Mouse (Mus musculus) hindbrain, embryonic 14.5 days (tissue): ENCODE data around the gene Dsel. TPM values are rescaled to one million over a fixed set of nuclear protein-coding genes. Genes with fewer than 3 reads are reported as not detected.

Experiments used
- ATAC-seq: fragments of 200-750 bp; cut with Nextera tagmentation; 2 replicates; pipeline ENCODE4 v1.8.0; 2017; ENCODE audit warnings: moderate number of reproducible peaks, mild to moderate bottlenecking, moderate TSS enrichment, moderate library complexity; ENCODE audit not compliant: low FRiP score
- DNase-seq: peaks from one replicate; pipeline ENCODE4 v3.0.0-alpha.2; 2015; ENCODE audit warnings: low spot score
- H3K27ac ChIP-seq: fragments of 300-500 bp; sonication (generic); 2 replicates; pipeline ENCODE4 v1.5.1; 2014; ENCODE audit warnings: mild to moderate bottlenecking, moderate library complexity
- H3K27me3 ChIP-seq: fragments of 300-500 bp; sonication (generic); 2 replicates; pipeline ENCODE4 v1.6.1; 2014; ENCODE audit warnings: mild to moderate bottlenecking, low read length, mixed read lengths; ENCODE audit not compliant: control insufficient read depth, insufficient read depth
- H3K36me3 ChIP-seq: fragments of 300-500 bp; sonication (generic); replicated peaks from 2 replicates; pipeline ENCODE4 v1.6.1; 2014; ENCODE audit not compliant: control insufficient read depth, insufficient read depth
- H3K4me1 ChIP-seq: fragments of 300-500 bp; sonication (generic); replicated peaks from 2 replicates; pipeline ENCODE4 v1.6.1; 2014; ENCODE audit warnings: antibody characterized with exemption, low read length, mixed read lengths; ENCODE audit not compliant: control insufficient read depth, insufficient read depth
- H3K4me2 ChIP-seq: fragments of 300-500 bp; sonication (generic); replicated peaks from 2 replicates; pipeline ENCODE4 v1.6.1; 2014; ENCODE audit warnings: mild to moderate bottlenecking, moderate library complexity
- H3K4me3 ChIP-seq: fragments of 300-500 bp; sonication (generic); replicated peaks from 2 replicates; pipeline ENCODE4 v1.5.1; 2014; ENCODE audit warnings: mild to moderate bottlenecking, low read length
- H3K9ac ChIP-seq: fragments of 300-500 bp; sonication (generic); 2 replicates; pipeline ENCODE4 v1.6.1; 2014
- H3K9me3 ChIP-seq: fragments of 300-500 bp; sonication (generic); 2 replicates; pipeline ENCODE4 v1.6.1; 2016; ENCODE audit warnings: low read length; ENCODE audit not compliant: control insufficient read depth
- WGBS: fragments of 180-500 bp; shearing (Covaris S2); extraction: QIAGEN DNeasy Blood & Tissue Kit; methylation state at CpG from one replicate; pipeline ENCODE4 v1.1.7; 2014; 5-methylcytosine and 5-hydroxymethylcytosine counted together
- polyA plus RNA-seq: library from polyadenylated mRNA; unstranded; fragments of >200 nt; fragmentation: Nextera tagmentation; extraction: Ambion mirVana; gene quantifications from 2 replicates; pipeline ENCODE4 v1.2.1, GENCODE M21; 2014

Dsel gene
- 13.1 and 13.6 TPM in 2 replicates for polyA plus RNA-seq

- H3K27ac ChIP-seq = peak within 1 kb of the TSS; percentile 86
- peak within 1 kb of the TSS; percentile 64 for H3K4me2 ChIP-seq
- peak within 1 kb of the TSS; percentile 69 for H3K4me3 ChIP-seq
- ATAC-seq (peak; percentile 99), DNase-seq (peak; percentile 89)
- H3K4me1 ChIP-seq = no peaks in the 10 kb centered on the region; the same call in 1 of the 2 replicates
- H3K9me3 ChIP-seq = no peaks in the 10 kb centered on the region
- H3K36me3 ChIP-seq = no peaks in the 10 kb centered on the region
- peak within 1 kb of the TSS; percentile 88 for H3K9ac ChIP-seq
- no peaks in the 10 kb centered on the region for H3K27me3 ChIP-seq
- 0% methylated on average over 31 of the region's 33 CpGs for WGBS
Observed at GRCm38 (mm10) chr1:111864779-111865165, at the start of gene Dsel. Dsel (minus strand) TSS chr1:111864918.

GRCm38 (mm10) chr1:111911424-111911823 is 46.7 kb upstream of the Dsel start:
- H3K4me2 ChIP-seq = no peak overlapping the region
- H3K27me3 ChIP-seq = no peaks in the 10 kb centered on the region
- no peaks in the 10 kb centered on the region for H3K36me3 ChIP-seq
- H3K4me1 ChIP-seq = no peaks in the 10 kb centered on the region
- DNase-seq = no peak
- no peak for ATAC-seq
- H3K9ac ChIP-seq = no peak overlapping the region
- H3K4me3 ChIP-seq = no peak overlapping the region
- H3K27ac ChIP-seq = no peak overlapping the region
- H3K9me3 ChIP-seq = no peaks in the 10 kb centered on the region
- 5% methylated on average over 1 of the region's 1 CpGs for whole genome bisulfite sequencing

GRCm38 (mm10) chr1:111883336-111883735 is 18.6 kb upstream of the Dsel start:
- ATAC-seq (no peak), DNase-seq (no peak)
- Histone ChIP-seq H3K27ac (no peak overlapping the region), H3K4me2 (no peak overlapping the region), H3K9me3 (no peaks in the 10 kb centered on the region), H3K36me3 (no peaks in the 10 kb centered on the region), H3K4me3 (no peak overlapping the region), H3K4me1 (no peaks in the 10 kb centered on the region), H3K27me3 (no peaks in the 10 kb centered on the region), H3K9ac (no peak overlapping the region)
- WGBS = 91% methylated on average over 3 of the region's 3 CpGs

GRCm38 (mm10) chr1:111875784-111876183 is 11.1 kb upstream of the Dsel start:
- no peak overlapping the region for H3K4me3 ChIP-seq
- no peak overlapping the region for H3K4me2 ChIP-seq
- no peaks in the 10 kb centered on the region for H3K27me3 ChIP-seq
- no peak for DNase-seq
- H3K9me3 ChIP-seq = no peaks in the 10 kb centered on the region
- no peak for ATAC-seq
- no peaks in the 10 kb centered on the region for H3K4me1 ChIP-seq
- no peak overlapping the region for H3K27ac ChIP-seq
- H3K9ac ChIP-seq = no peak overlapping the region
- no peaks in the 10 kb centered on the region for H3K36me3 ChIP-seq

GRCm38 (mm10) chr1:111873196-111873595 is 8.5 kb upstream of the Dsel start:
- Histone ChIP-seq H3K27ac (no peak overlapping the region), H3K4me3 (no peak overlapping the region), H3K4me1 (no peaks in the 10 kb centered on the region), H3K4me2 (no peak overlapping the region), H3K9me3 (no peaks in the 10 kb centered on the region), H3K27me3 (no peaks in the 10 kb centered on the region), H3K9ac (no peak overlapping the region), H3K36me3 (no peaks in the 10 kb centered on the region)
- DNase-seq = no peak
- no peak for ATAC-seq

GRCm38 (mm10) chr1:111865467-111865866 is 749 bp upstream of the Dsel start:
- H3K9me3 ChIP-seq = no peaks in the 10 kb centered on the region
- DNase-seq (no peak), ATAC-seq (no peak)
- peak overlapping the region; percentile 64 for H3K4me2 ChIP-seq
- H3K27me3 ChIP-seq = no peaks in the 10 kb centered on the region
- H3K4me1 ChIP-seq = no peaks in the 10 kb centered on the region; the same call in 1 of the 2 replicates
- peak overlapping the region; percentile 88; the same call in 1 of the 2 replicates for H3K9ac ChIP-seq
- 67% methylated on average over 2 of the region's 2 CpGs for WGBS
- no peak overlapping the region for H3K27ac ChIP-seq
- peak overlapping the region; percentile 69 for H3K4me3 ChIP-seq
- no peaks in the 10 kb centered on the region for H3K36me3 ChIP-seq

- no peaks in the 10 kb centered on the region; the same call in 1 of the 2 replicates for H3K4me1 ChIP-seq
- H3K4me3 ChIP-seq = peak overlapping the region; percentile 69
- peak overlapping the region; percentile 64 for H3K4me2 ChIP-seq
- WGBS = under 1% methylated on average over 39 of the region's 41 CpGs
- H3K36me3 ChIP-seq = no peaks in the 10 kb centered on the region
- DNase-seq (peak; percentile 85), ATAC-seq (peak; percentile 70)
- H3K27me3 ChIP-seq = no peaks in the 10 kb centered on the region
- H3K27ac ChIP-seq = peak overlapping the region; percentile 86
- H3K9ac ChIP-seq = peak overlapping the region; percentile 88
- no peaks in the 10 kb centered on the region for H3K9me3 ChIP-seq
Observed at GRCm38 (mm10) chr1:111864063-111864778, 497 bp downstream of the Dsel start.

- no peak overlapping the region for H3K4me3 ChIP-seq
- H3K9ac ChIP-seq = no peak overlapping the region
- DNase-seq = no peak
- no peaks in the 10 kb centered on the region; the same call in 1 of the 2 replicates for H3K4me1 ChIP-seq
- 98% methylated on average over 1 of the region's 1 CpGs for WGBS
- no peak overlapping the region for H3K4me2 ChIP-seq
- no peaks in the 10 kb centered on the region for H3K27me3 ChIP-seq
- no peaks in the 10 kb centered on the region for H3K9me3 ChIP-seq
- no peaks in the 10 kb centered on the region; the same call in 1 of the 2 replicates for H3K36me3 ChIP-seq
- ATAC-seq = no peak
- H3K27ac ChIP-seq = no peak overlapping the region
Observed at GRCm38 (mm10) chr1:111857852-111858251, 6.9 kb downstream of the Dsel start.

- Histone ChIP-seq H3K4me1 (no peaks in the 10 kb centered on the region), H3K9ac (no peak overlapping the region), H3K4me2 (no peak overlapping the region), H3K36me3 (no peaks in the 10 kb centered on the region), H3K27me3 (no peaks in the 10 kb centered on the region), H3K4me3 (no peak overlapping the region), H3K27ac (no peak overlapping the region), H3K9me3 (no peaks in the 10 kb centered on the region)
- WGBS = 92% methylated on average over 8 of the region's 8 CpGs
- ATAC-seq (no peak), DNase-seq (no peak)
Observed at GRCm38 (mm10) chr1:111852439-111852838, 12.3 kb downstream of the Dsel start.
